Mouse (Mus musculus) megakaryocyte progenitor cell, adult 5-6 weeks (primary cell): ENCODE data around the gene Fam229a. TPM values are rescaled to one million over a fixed set of nuclear protein-coding genes. Genes with fewer than 3 reads are reported as not detected.
"Not testable (repeated sequence)": the region's sequence is repeated elsewhere in the genome, so short reads cannot be mapped to it uniquely, and the experiment has no call there.

Source experiments
- ATAC-seq: replicated peaks from 2 replicates; pipeline ENCODE4 v1.8.0; 2016; ENCODE audit warnings: mild to moderate bottlenecking, moderate TSS enrichment, inconsistent platforms; ENCODE audit not compliant: poor library complexity
- total RNA-seq, 2 experiments: library from RNA; stranded (forward) in 1 of 2; stranded (reverse) in 1 of 2; fragments of 157-497, 149-512 nt in 1 of 2; fragments of 200-1000 nt in 1 of 2; gene quantifications; 2 replicates each; pipeline versions ENCODE4 v1.2.3 to v1.2.4; 2015 to 2017

Fam229a gene
- total RNA-seq (2015) (not detected in 2 replicates), total RNA-seq (2017) (not detected in 2 replicates)

- ATAC-seq, result no peak; the same call in 1 of the 2 replicates
Measured at GRCm38 (mm10) chr4:129490972-129491880, at the start of gene Fam229a, which contains the start of gene Tssk3. Gene Fam229a (plus strand): TSS chr4:129491190. Gene Tssk3 (minus strand): TSS chr4:129491022.

GRCm38 (mm10) chr4:129447360-129447759, 43.6 kb upstream of the Fam229a start:
- ATAC-seq, result no peak

- no peak for ATAC-seq
Measured at GRCm38 (mm10) chr4:129447778-129448563, 43.0 kb upstream of the Fam229a start.

- no peak for ATAC-seq
Measured at GRCm38 (mm10) chr4:129448713-129449112, 42.3 kb upstream of the Fam229a start.

- ATAC-seq, result no peak
Measured at GRCm38 (mm10) chr4:129450851-129451250, 40.1 kb upstream of the Fam229a start.

GRCm38 (mm10) chr4:129451471-129452169, 39.4 kb upstream of the Fam229a start:
- peak; percentile 53 for ATAC-seq

GRCm38 (mm10) chr4:129455265-129455664, 35.7 kb upstream of the Fam229a start:
- ATAC-seq, result peak; percentile 98

GRCm38 (mm10) chr4:129456126-129456525, 34.9 kb upstream of the Fam229a start:
- no peak for ATAC-seq

GRCm38 (mm10) chr4:129457311-129457710, 33.7 kb upstream of the Fam229a start:
- not testable (repeated sequence) for ATAC-seq

GRCm38 (mm10) chr4:129459726-129460125, 31.3 kb upstream of the Fam229a start:
- no peak for ATAC-seq

GRCm38 (mm10) chr4:129460827-129461182, 30.2 kb upstream of the Fam229a start:
- no peak for ATAC-seq

- peak; percentile 79 for ATAC-seq
Measured at GRCm38 (mm10) chr4:129461183-129461960, 29.6 kb upstream of the Fam229a start, which contains the start of gene Bsdc1. Gene Bsdc1 (plus strand): TSS chr4:129461581.

GRCm38 (mm10) chr4:129462118-129462517, 28.9 kb upstream of the Fam229a start:
- ATAC-seq, result no peak

GRCm38 (mm10) chr4:129463097-129464059, 27.6 kb upstream of the Fam229a start:
- ATAC-seq, result peak; percentile 55

- ATAC-seq, result no peak
Measured at GRCm38 (mm10) chr4:129464286-129464815, 26.6 kb upstream of the Fam229a start.

GRCm38 (mm10) chr4:129476047-129476446, 14.9 kb upstream of the Fam229a start:
- no peak for ATAC-seq

GRCm38 (mm10) chr4:129479863-129480262, 11.1 kb upstream of the Fam229a start:
- no peak for ATAC-seq

GRCm38 (mm10) chr4:129481090-129481489, 9.9 kb upstream of the Fam229a start:
- ATAC-seq, result no peak

GRCm38 (mm10) chr4:129494681-129495080, 3.7 kb downstream of the Fam229a start:
- ATAC-seq, result peak; percentile 24
